Mouse (Mus musculus) brain, embryonic 14.5 days (tissue): ENCODE measurements around the gene Eif2a. TPM values are rescaled to one million over a fixed set of nuclear protein-coding genes. Genes with fewer than 3 reads are reported as not detected.

Source experiments
- DNase-seq: peaks from one replicate; pipeline ENCODE4 v3.0.0-alpha.2; 2011; ENCODE audit warnings: low read depth
- CTCF ChIP-seq: fragments of 200-500 bp; IDR thresholded peaks from 2 replicates; pipeline ENCODE4 v1.5.1; 2012; ENCODE audit warnings: inconsistent platforms, mild to moderate bottlenecking, moderate library complexity, borderline replicate concordance; ENCODE audit not compliant: insufficient read depth, insufficient read length; ENCODE audit errors: extremely low read depth
- POLR2A ChIP-seq: fragments of 200-500 bp; IDR thresholded peaks from 2 replicates; pipeline ENCODE4 v1.6.1; 2012; ENCODE audit warnings: mild to moderate bottlenecking, inconsistent platforms, borderline replicate concordance; ENCODE audit not compliant: poor library complexity, insufficient read depth, insufficient read length, severe bottlenecking; ENCODE audit errors: extremely low read depth
- polyA plus RNA-seq: library from polyadenylated mRNA; depleted of rRNA; stranded (reverse); fragments of >200 nt; gene quantifications from 2 replicates; pipeline ENCODE4 v1.2.3, GENCODE M21; 2012

Eif2a gene
- polyA plus RNA-seq, 1 experiment: 39.9 TPM

- DNase-seq: no peak
- TF ChIP-seq POLR2A (no peak), CTCF (no peak)
Measured at GRCm38 (mm10) chr3:58508020-58508750, 17.4 kb upstream of the Eif2a start.

- DNase-seq: no peak
- TF ChIP-seq CTCF (0 out of 2 replicates have a peak, but pooled peaks have one; percentile 5), POLR2A (no peak)
Measured at GRCm38 (mm10) chr3:58511581-58511980, 14.0 kb upstream of the Eif2a start.

- no peak for TF ChIP-seq CTCF
- no peak for TF ChIP-seq POLR2A
- DNase-seq: no peak
Measured at GRCm38 (mm10) chr3:58512740-58513139, 12.9 kb upstream of the Eif2a start.

GRCm38 (mm10) chr3:58513483-58513882 is 12.1 kb upstream of the Eif2a start:
- DNase-seq: no peak
- TF ChIP-seq POLR2A (no peak), CTCF (no peak)

- DNase-seq: no peak
- no peak for TF ChIP-seq POLR2A
- no peak for TF ChIP-seq CTCF
Measured at GRCm38 (mm10) chr3:58515947-58516601, 9.5 kb upstream of the Eif2a start.

- DNase-seq: no peak
- TF ChIP-seq CTCF: no peak
- no peak for TF ChIP-seq POLR2A
Measured at GRCm38 (mm10) chr3:58516602-58516976, 9.0 kb upstream of the Eif2a start.

- no peak for TF ChIP-seq POLR2A
- no peak for TF ChIP-seq CTCF
- DNase-seq: no peak
Measured at GRCm38 (mm10) chr3:58517258-58517657, 8.4 kb upstream of the Eif2a start.

- TF ChIP-seq POLR2A (no peak), CTCF (no peak)
- no peak for DNase-seq
Measured at GRCm38 (mm10) chr3:58517800-58518199, 7.8 kb upstream of the Eif2a start.

- no peak for DNase-seq
- TF ChIP-seq CTCF: no peak
- TF ChIP-seq POLR2A: no peak
Measured at GRCm38 (mm10) chr3:58518962-58519361, 6.7 kb upstream of the Eif2a start.

- TF ChIP-seq CTCF: no peak
- TF ChIP-seq POLR2A: no peak
Measured at GRCm38 (mm10) chr3:58519536-58519935, 6.1 kb upstream of the Eif2a start.

GRCm38 (mm10) chr3:58520286-58520685 is 5.3 kb upstream of the Eif2a start:
- DNase-seq: no peak
- TF ChIP-seq CTCF (no peak), POLR2A (no peak)

More at GRCm38 (mm10) chr3:58519536-58519935, 6.1 kb upstream of the Eif2a start:
- DNase-seq: no peak

- no peak for TF ChIP-seq CTCF
- no peak for TF ChIP-seq POLR2A
Measured at GRCm38 (mm10) chr3:58521361-58521760, 4.3 kb upstream of the Eif2a start.

More at GRCm38 (mm10) chr3:58521361-58521760, 4.3 kb upstream of the Eif2a start:
- DNase-seq: no peak
